Mouse (Mus musculus) fibroblast of lung, adult 2 months (primary cell): ENCODE data around the gene Slc46a2.

Experiments used
- DNase-seq: peaks from one replicate; pipeline ENCODE4 v3.0.0-alpha.2; 2011; ENCODE audit warnings: low read depth

Slc46a2 gene

GRCm38 (mm10) chr4:59859693-59860425, 55.0 kb downstream of the Slc46a2 start:
- DNase-seq: no peak
